Mouse (Mus musculus): Measurements from ENCODE around the gene Lhx2. TPM values are rescaled to one million over a fixed set of nuclear protein-coding genes. Genes with fewer than 3 reads are reported as not detected.

Lhx2 gene
- polyA plus RNA-seq, 1 experiment from 2014 or later = 61.5 TPM

DNA sequence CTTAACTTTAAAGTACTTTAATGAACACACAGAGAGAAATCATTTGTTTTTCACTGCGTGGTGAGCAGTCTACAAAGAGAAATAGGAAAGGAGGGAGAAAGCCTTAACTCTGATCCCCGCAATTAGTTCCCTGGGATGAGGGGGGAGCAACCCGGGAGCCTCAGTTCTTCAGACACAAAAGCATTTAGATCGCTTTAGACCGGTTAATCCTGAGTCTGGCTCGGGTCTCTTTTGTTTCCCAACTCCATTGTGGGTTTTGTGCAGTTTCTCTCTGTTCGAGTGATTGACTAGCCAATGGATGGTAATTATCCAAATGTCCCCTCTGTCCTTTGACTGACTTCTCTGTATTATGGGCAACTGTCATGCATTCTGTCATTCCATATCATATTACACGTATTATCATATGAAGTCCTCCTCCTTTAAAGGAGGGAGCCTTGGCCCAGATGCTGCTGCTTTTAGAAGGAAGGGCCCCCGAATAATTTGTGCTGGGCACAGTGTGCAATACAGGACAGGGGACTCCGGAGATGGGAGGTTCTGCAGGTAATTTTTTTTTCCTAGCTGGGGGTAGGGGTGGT lies 1.6 kb downstream of the Lhx2 start:
- no peaks in the 10 kb centered on the region for H3K9me3 ChIP-seq (ENCODE audit: control insufficient read depth, low read length)
- no peaks in the 10 kb centered on the region for H3K36me3 ChIP-seq (ENCODE audit: control insufficient read depth, insufficient read depth, low read length)
- peak; percentile 28; the same call in 1 of the 2 replicates for ATAC-seq (ENCODE audit: low FRiP score)
- 0% methylated on average over 10 of the region's 10 CpGs for WGBS
- H3K4me3 ChIP-seq (ENCODE audit: low read depth, low read length) = peak overlapping the region; percentile 36
- peak overlapping the region; percentile 42; the same call in 1 of the 2 replicates for H3K27ac ChIP-seq (ENCODE audit: low read depth, low read length)
- peaks cover 96% of the 10 kb centered on the region for H3K27me3 ChIP-seq (ENCODE audit: control insufficient read depth, insufficient read depth, low read length)
- peak overlapping the region; percentile 52 for H3K9ac ChIP-seq (ENCODE audit: low read length)
- H3K4me1 ChIP-seq (ENCODE audit: control insufficient read depth, insufficient read depth, low read length) = peaks cover 9% of the 10 kb centered on the region; the same call in 1 of the 2 replicates
- H3K4me2 ChIP-seq = peak overlapping the region; percentile 12; the same call in 1 of the 2 replicates
- peak; percentile 94 for DNase-seq (ENCODE audit: low spot score, missing footprints)

DNA sequence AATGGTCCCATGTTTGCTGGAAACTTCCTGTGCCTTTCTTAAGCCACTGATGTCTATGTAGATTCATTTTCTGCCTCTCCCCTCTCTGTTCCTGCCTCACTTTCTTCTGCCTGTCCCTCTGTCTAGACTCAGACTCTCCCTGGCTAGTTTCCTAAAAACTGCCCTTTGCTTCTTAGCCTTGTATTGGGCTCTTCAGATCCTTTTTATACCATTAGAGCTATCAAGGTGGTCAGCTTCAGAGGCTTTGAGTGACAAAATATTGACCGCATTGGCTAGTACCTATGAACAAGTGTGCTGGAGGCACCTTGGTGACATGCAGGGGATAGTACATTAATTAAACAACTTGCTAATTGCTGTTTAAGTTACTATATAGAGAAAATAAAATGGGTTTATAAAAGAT lies 4.5 kb downstream of the Lhx2 start:
- 15% methylated on average over 1 of the region's 1 CpGs for WGBS
- Histone ChIP-seq H3K4me3 (ENCODE audit: low read depth, low read length) (no peak overlapping the region), H3K4me2 (peak overlapping the region; percentile 10; the same call in 1 of the 2 replicates)

GRCm38 (mm10) chr2:38344727-38345126 lies 5.6 kb downstream of the Lhx2 start:
- Histone ChIP-seq H3K9me3 (ENCODE audit: control insufficient read depth, low read length) (no peaks in the 10 kb centered on the region), H3K4me2 (peak overlapping the region; percentile 18), H3K36me3 (ENCODE audit: control insufficient read depth, insufficient read depth, low read length) (no peaks in the 10 kb centered on the region), H3K4me3 (ENCODE audit: low read depth, low read length) (no peak overlapping the region), H3K27me3 (ENCODE audit: control insufficient read depth, insufficient read depth, low read length) (peaks cover 96% of the 10 kb centered on the region), H3K4me1 (ENCODE audit: control insufficient read depth, insufficient read depth, low read length) (peaks cover 22% of the 10 kb centered on the region), H3K9ac (ENCODE audit: low read length) (no peak overlapping the region), H3K27ac (ENCODE audit: low read depth, low read length) (no peak overlapping the region)
- ATAC-seq (ENCODE audit: low FRiP score) (no peak), DNase-seq (ENCODE audit: low spot score, missing footprints) (no peak)

More for the DNA sequence above, 4.5 kb downstream of the Lhx2 start:
- Histone ChIP-seq H3K4me1 (ENCODE audit: control insufficient read depth, insufficient read depth, low read length) (peaks cover 22% of the 10 kb centered on the region), H3K36me3 (ENCODE audit: control insufficient read depth, insufficient read depth, low read length) (no peaks in the 10 kb centered on the region), H3K27me3 (ENCODE audit: control insufficient read depth, insufficient read depth, low read length) (peaks cover 94% of the 10 kb centered on the region), H3K9ac (ENCODE audit: low read length) (no peak overlapping the region), H3K27ac (ENCODE audit: low read depth, low read length) (no peak overlapping the region), H3K9me3 (ENCODE audit: control insufficient read depth, low read length) (no peaks in the 10 kb centered on the region)
- ATAC-seq (ENCODE audit: low FRiP score) (no peak), DNase-seq (ENCODE audit: low spot score, missing footprints) (peak; percentile 91)

DNA sequence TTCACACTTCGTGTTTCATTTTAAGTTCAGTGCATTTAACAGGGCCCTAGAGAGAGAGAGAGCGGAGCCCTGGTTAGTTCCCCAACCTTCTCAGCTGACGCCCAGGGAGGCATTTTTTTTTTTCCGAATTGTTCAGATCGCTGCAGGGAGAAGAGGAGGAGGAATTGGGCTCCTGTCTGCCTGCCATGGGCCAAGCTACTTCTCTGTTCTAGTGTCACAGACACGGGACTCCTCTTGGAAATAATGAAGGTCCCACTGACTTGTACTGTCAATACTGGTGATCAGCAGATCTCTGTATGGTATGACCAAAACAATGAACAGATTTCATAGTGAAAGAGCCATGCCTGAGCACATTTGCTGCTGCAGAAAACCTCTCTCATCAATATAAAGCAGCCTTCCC lies 7.3 kb downstream of the Lhx2 start:
- under 1% methylated on average over 6 of the region's 6 CpGs for WGBS
- H3K9me3 ChIP-seq (ENCODE audit: control insufficient read depth, low read length) = no peaks in the 10 kb centered on the region
- peaks cover 98% of the 10 kb centered on the region for H3K27me3 ChIP-seq (ENCODE audit: control insufficient read depth, insufficient read depth, low read length)
- H3K27ac ChIP-seq (ENCODE audit: low read depth, low read length) = no peak overlapping the region
- H3K36me3 ChIP-seq (ENCODE audit: control insufficient read depth, insufficient read depth, low read length) = no peaks in the 10 kb centered on the region
- peak overlapping the region; percentile 62 for H3K4me2 ChIP-seq
- H3K4me1 ChIP-seq (ENCODE audit: control insufficient read depth, insufficient read depth, low read length) = peaks cover 28% of the 10 kb centered on the region
- H3K4me3 ChIP-seq (ENCODE audit: low read depth, low read length) = no peak overlapping the region
- DNase-seq (ENCODE audit: low spot score, missing footprints) (peak; percentile 91), ATAC-seq (ENCODE audit: low FRiP score) (no peak)
- peak overlapping the region; percentile 21; the same call in 1 of the 2 replicates for H3K9ac ChIP-seq (ENCODE audit: low read length)

DNA sequence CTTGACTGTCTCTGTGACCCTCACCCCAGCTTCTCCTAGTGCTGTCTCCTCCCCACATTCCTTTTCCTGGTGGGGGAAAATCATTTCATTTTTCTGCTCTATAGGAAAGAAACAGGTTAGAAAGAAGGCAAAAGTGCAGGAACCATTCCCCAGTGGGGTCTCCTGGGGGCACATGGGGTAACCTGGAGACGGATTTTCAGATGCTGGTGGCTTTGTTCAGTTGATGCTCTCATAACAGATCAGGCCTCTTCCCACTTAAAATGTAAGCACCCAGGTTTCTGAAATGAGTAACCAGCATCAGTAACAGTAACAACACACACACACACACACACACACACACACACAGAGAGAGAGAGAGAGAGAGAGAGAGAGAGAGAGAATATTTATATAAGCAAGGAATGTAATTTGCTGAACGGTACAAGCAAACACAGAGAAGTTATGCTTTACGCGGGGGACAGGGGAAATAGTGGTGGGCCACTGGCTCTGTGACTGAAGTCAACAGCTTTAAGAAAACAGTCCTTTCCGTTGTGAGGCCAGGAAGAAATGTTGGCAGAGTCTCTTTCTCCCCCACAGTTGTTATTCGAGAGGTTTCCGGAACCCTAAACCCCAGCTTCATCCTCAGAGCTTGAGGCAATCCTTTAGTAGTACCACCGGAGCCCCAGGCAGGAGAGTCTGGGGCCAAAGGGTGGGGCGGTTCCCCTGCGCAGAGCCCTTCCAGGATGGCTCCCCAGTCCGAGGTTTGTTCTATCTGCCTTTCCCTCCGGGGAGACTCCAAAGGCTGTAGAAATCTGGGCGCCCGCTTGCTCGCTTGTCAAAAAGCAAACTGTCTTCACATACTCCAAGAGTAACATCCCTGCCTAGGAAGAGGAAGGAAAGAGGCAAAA lies 8.0 kb downstream of the Lhx2 start:
- DNase-seq (ENCODE audit: low spot score, missing footprints) = peak; percentile 94
- Histone ChIP-seq H3K4me1 (ENCODE audit: control insufficient read depth, insufficient read depth, low read length) (peaks cover 34% of the 10 kb centered on the region), H3K9me3 (ENCODE audit: control insufficient read depth, low read length) (no peaks in the 10 kb centered on the region), H3K4me3 (ENCODE audit: low read depth, low read length) (peak overlapping the region; percentile 30), H3K36me3 (ENCODE audit: control insufficient read depth, insufficient read depth, low read length) (no peaks in the 10 kb centered on the region), H3K9ac (ENCODE audit: low read length) (peak overlapping the region; percentile 64), H3K27me3 (ENCODE audit: control insufficient read depth, insufficient read depth, low read length) (peaks cover 98% of the 10 kb centered on the region), H3K27ac (ENCODE audit: low read depth, low read length) (peak overlapping the region; percentile 76), H3K4me2 (peak overlapping the region; percentile 62)
- WGBS = 2% methylated on average over 15 of the region's 15 CpGs
- ATAC-seq (ENCODE audit: low FRiP score) = no peak

GRCm38 (mm10) chr2:38347811-38348551 lies 8.9 kb downstream of the Lhx2 start:
- under 1% methylated on average over 54 of the region's 54 CpGs for WGBS
- peak; percentile 96 for DNase-seq (ENCODE audit: low spot score, missing footprints)
- H3K36me3 ChIP-seq (ENCODE audit: control insufficient read depth, insufficient read depth, low read length) = no peaks in the 10 kb centered on the region
- ATAC-seq (ENCODE audit: low FRiP score) = peak; percentile 78
- H3K27ac ChIP-seq (ENCODE audit: low read depth, low read length) = peak overlapping the region; percentile 76
- H3K4me1 ChIP-seq (ENCODE audit: control insufficient read depth, insufficient read depth, low read length) = peaks cover 34% of the 10 kb centered on the region
- no peaks in the 10 kb centered on the region for H3K9me3 ChIP-seq (ENCODE audit: control insufficient read depth, low read length)
- peak overlapping the region; percentile 62 for H3K4me2 ChIP-seq
- peak overlapping the region; percentile 64 for H3K9ac ChIP-seq (ENCODE audit: low read length)
- H3K4me3 ChIP-seq (ENCODE audit: low read depth, low read length) = peak overlapping the region; percentile 30
- H3K27me3 ChIP-seq (ENCODE audit: control insufficient read depth, insufficient read depth, low read length) = peaks cover 98% of the 10 kb centered on the region

GRCm38 (mm10) chr2:38348660-38349420 lies 9.8 kb downstream of the Lhx2 start:
- peak overlapping the region; percentile 30 for H3K4me3 ChIP-seq (ENCODE audit: low read depth, low read length)
- H3K4me2 ChIP-seq = peak overlapping the region; percentile 62
- no peaks in the 10 kb centered on the region for H3K36me3 ChIP-seq (ENCODE audit: control insufficient read depth, insufficient read depth, low read length)
- H3K9ac ChIP-seq (ENCODE audit: low read length) = no peak overlapping the region; the same call in none of the 2 replicates
- H3K9me3 ChIP-seq (ENCODE audit: control insufficient read depth, low read length) = no peaks in the 10 kb centered on the region
- WGBS = under 1% methylated on average over 19 of the region's 19 CpGs
- H3K27ac ChIP-seq (ENCODE audit: low read depth, low read length) = peak overlapping the region; percentile 76; the same call in 1 of the 2 replicates
- peak; percentile 13; the same call in 1 of the 2 replicates for ATAC-seq (ENCODE audit: low FRiP score)
- peaks cover 34% of the 10 kb centered on the region for H3K4me1 ChIP-seq (ENCODE audit: control insufficient read depth, insufficient read depth, low read length)
- DNase-seq (ENCODE audit: low spot score, missing footprints) = peak; percentile 92
- peaks cover 98% of the 10 kb centered on the region for H3K27me3 ChIP-seq (ENCODE audit: control insufficient read depth, insufficient read depth, low read length)
